In the genomic region with DNA sequence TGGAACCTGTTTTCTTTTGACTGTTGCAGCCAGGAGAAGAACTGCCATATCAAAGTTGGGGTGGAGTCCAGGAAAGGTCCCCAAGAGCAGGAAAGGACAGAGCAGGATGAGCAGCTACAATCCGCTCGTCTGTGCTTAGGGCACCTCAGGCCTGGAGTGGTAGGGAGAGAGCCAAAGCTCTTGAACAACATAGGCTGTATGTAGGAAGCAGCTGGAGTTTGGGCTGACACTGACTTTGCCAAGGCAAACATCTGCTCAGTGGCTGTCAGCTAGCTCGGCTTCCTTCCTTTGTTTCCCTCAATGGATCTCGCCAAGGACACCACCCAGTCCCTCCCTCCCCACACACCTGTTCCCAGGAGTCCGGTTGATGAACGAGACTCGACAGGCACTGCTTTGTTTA, we compare ENCODE assay signal across 32 mouse cellular contexts. TPM values are rescaled to one million over a fixed set of nuclear protein-coding genes. Genes with fewer than 3 reads are reported as not detected.
DNase-seq lines count a peak whose midpoint lies in the region; ATAC-seq and TF ChIP-seq lines count a peak whose summit lies in the region.
"Had no signal": no experiment of that assay in that cellular context is flagged by ENCODE, and none has a peak within 500 bp of the region (broad histone marks: within the 10 kb centered on the region; RNA-seq: fewer than 3 reads in every experiment).

No protein-coding gene starts in this region.

- no peak overlapping the region for H3K4me3 ChIP-seq in embryonic facial prominence, embryonic 14.5 days (ENCODE audit: low read depth, low read length)
- no peak overlapping the region for H3K4me3 ChIP-seq in embryonic facial prominence, embryonic 10.5 days
- no peak overlapping the region for H3K4me3 ChIP-seq in lung, embryonic 14.5 days (ENCODE audit: low read depth, low read length)
- H3K4me3 ChIP-seq: forebrain, embryonic 10.5 days; hindbrain, embryonic 15.5 days; layer of hippocampus, adult 2 months; limb, embryonic 12.5 days; megakaryocyte, embryonic 14.5 days; neural tube, embryonic 12.5 days had no signal

- TF ChIP-seq CTCF in lung, embryonic 14.5 days (IDR thresholded peaks at IDR 0.05; ENCODE audit: low read depth) = no peak

- H3K27me3 ChIP-seq in embryonic facial prominence, embryonic 14.5 days (replicated peaks; ENCODE audit: control insufficient read depth, insufficient read depth, low read length) = no peaks in the 10 kb centered on the region
- peaks cover 11% of the 10 kb centered on the region; the same call in 1 of the 2 replicates for H3K27me3 ChIP-seq in embryonic facial prominence, embryonic 10.5 days (replicated peaks; ENCODE audit: low read depth, poor library complexity, severe bottlenecking)
- H3K27me3 ChIP-seq in lung, embryonic 14.5 days (ENCODE audit: insufficient read depth, low read length) = no peaks in the 10 kb centered on the region
- H3K27me3 ChIP-seq: hindbrain, embryonic 15.5 days; neural tube, embryonic 12.5 days had no signal

- H3K4me2 ChIP-seq in embryonic facial prominence, embryonic 14.5 days (ENCODE audit: low read depth, low read length) = no peak overlapping the region
- no peak overlapping the region for H3K4me2 ChIP-seq in lung, embryonic 14.5 days
- H3K4me2 ChIP-seq: hindbrain, embryonic 15.5 days; limb, embryonic 12.5 days; liver, embryonic 11.5 days; neural tube, embryonic 12.5 days had no signal

- ATAC-seq in embryonic facial prominence, embryonic 14.5 days (ENCODE audit: low read depth) = no peak
- ATAC-seq in lung, embryonic 14.5 days (ENCODE audit: insufficient read depth) = no peak
- ATAC-seq: forebrain, embryonic 16.5 days; liver, postnatal 0 days had no signal

- H3K27ac ChIP-seq in embryonic facial prominence, embryonic 14.5 days (replicated peaks; ENCODE audit: low read depth, low read length) = no peak overlapping the region
- no peak overlapping the region for H3K27ac ChIP-seq in embryonic facial prominence, embryonic 10.5 days (replicated peaks)
- no peak overlapping the region for H3K27ac ChIP-seq in lung, embryonic 14.5 days (ENCODE audit: low read depth)
- H3K27ac ChIP-seq: forebrain, embryonic 10.5 days; hindbrain, embryonic 15.5 days; layer of hippocampus, adult 2 months; limb, embryonic 12.5 days; neural tube, embryonic 12.5 days had no signal

- no peaks in the 10 kb centered on the region for H3K36me3 ChIP-seq in embryonic facial prominence, embryonic 14.5 days (ENCODE audit: control insufficient read depth, insufficient read depth, low read length)
- no peaks in the 10 kb centered on the region for H3K36me3 ChIP-seq in embryonic facial prominence, embryonic 10.5 days (replicated peaks)
- no peaks in the 10 kb centered on the region for H3K36me3 ChIP-seq in lung, embryonic 14.5 days (ENCODE audit: insufficient read depth)
- H3K36me3 ChIP-seq: forebrain, embryonic 10.5 days; hindbrain, embryonic 15.5 days; limb, embryonic 12.5 days; neural tube, embryonic 12.5 days had no signal

- WGBS in embryonic facial prominence, embryonic 14.5 days = 56% methylated on average over 7 of the region's 7 CpGs
- 77% methylated on average over 7 of the region's 7 CpGs for WGBS in embryonic facial prominence, embryonic 10.5 days
- WGBS in lung, embryonic 14.5 days = 46% methylated on average over 7 of the region's 7 CpGs

- H3K4me1 ChIP-seq in embryonic facial prominence, embryonic 14.5 days (ENCODE audit: control insufficient read depth, insufficient read depth, low read length) = no peaks in the 10 kb centered on the region
- H3K4me1 ChIP-seq in embryonic facial prominence, embryonic 10.5 days = no peaks in the 10 kb centered on the region
- H3K4me1 ChIP-seq in lung, embryonic 14.5 days (ENCODE audit: insufficient read depth) = no peaks in the 10 kb centered on the region
- H3K4me1 ChIP-seq: forebrain, embryonic 10.5 days; hindbrain, embryonic 15.5 days; limb, embryonic 12.5 days; neural tube, embryonic 12.5 days had no signal

- no peak overlapping the region for H3K9ac ChIP-seq in embryonic facial prominence, embryonic 14.5 days (ENCODE audit: low read depth, low read length)
- no peak overlapping the region for H3K9ac ChIP-seq in lung, embryonic 14.5 days
- H3K9ac ChIP-seq: hindbrain, embryonic 15.5 days; limb, embryonic 12.5 days; liver, postnatal 0 days; neural tube, embryonic 12.5 days had no signal

- no peaks in the 10 kb centered on the region for H3K9me3 ChIP-seq in embryonic facial prominence, embryonic 14.5 days (ENCODE audit: control insufficient read depth, low read length)
- H3K9me3 ChIP-seq in embryonic facial prominence, embryonic 10.5 days = no peaks in the 10 kb centered on the region
- H3K9me3 ChIP-seq in lung, embryonic 14.5 days (ENCODE audit: low read depth, low read length) = no peaks in the 10 kb centered on the region
- H3K9me3 ChIP-seq: forebrain, embryonic 10.5 days; hindbrain, embryonic 15.5 days; limb, embryonic 12.5 days; neural tube, embryonic 12.5 days had no signal

- intact Hi-C loops in heart, postnatal 10 days (cut with DNase I) = no loop called here

- DNase-seq in embryonic facial prominence, embryonic 14.5 days (ENCODE audit: low spot score) = peak; percentile 38
- no peak for DNase-seq in embryonic facial prominence, embryonic 10.5 days (ENCODE audit: low spot score)
- peak; percentile 14 for DNase-seq in lung, embryonic 14.5 days
- DNase-seq in lung, postnatal 14 days = no peak
- DNase-seq in heart, postnatal 10 days = peak; percentile 41 to 63
- no peak for DNase-seq in spleen, adult 18-20 months
- no peak for DNase-seq in cerebellum, adult 18-20 months
- DNase-seq: adrenal gland, postnatal 14 days; cerebellum, adult 9-11 months; gastrocnemius, postnatal 14 days; kidney, adult 8-10 months; kidney, postnatal 25 days; layer of hippocampus, postnatal 36 days; liver, postnatal 0 days; lung, postnatal 36 days; midbrain, embryonic 14.5 days; right cerebral cortex, postnatal 25 days; thymus, postnatal 25 days had no signal

RNA-seq across cellular contexts. Expression of gene Duox2, which starts 12.1 kb away (rescaled TPM):
- polyA plus RNA-seq in embryonic facial prominence, embryonic 14.5 days (2014; fragmentation: Nextera tagmentation; extraction: Ambion mirVana) = 0.04 and 0.14 TPM in 2 replicates
- polyA plus RNA-seq in embryonic facial prominence, embryonic 10.5 days (2016; fragmentation: Nextera tagmentation; extraction: Ambion mirVana) = not detected in 2 replicates
- 0.07 TPM in 1 of 2 replicates, not detected in the other for polyA plus RNA-seq in lung, embryonic 14.5 days (2014; fragmentation: Nextera tagmentation; extraction: Ambion mirVana)
- total RNA-seq in heart, postnatal 10 days (2021) = under 1 TPM; 0.34 to 0.45 TPM
- total RNA-seq: common myeloid progenitor, adult 5-6 weeks; hematopoietic stem cell, adult 5-6 weeks had no signal
- polyA plus RNA-seq: forebrain, embryonic 10.5 days; forebrain, embryonic 16.5 days; hindbrain, embryonic 15.5 days; limb, embryonic 12.5 days; liver, embryonic 11.5 days had no signal

RNA-seq across cellular contexts. Expression of gene Duoxa2, which starts 12.6 kb away (rescaled TPM):
- polyA plus RNA-seq in embryonic facial prominence, embryonic 14.5 days (2014; fragmentation: Nextera tagmentation; extraction: Ambion mirVana) = 0.71 TPM in 1 of 2 replicates, not detected in the other
- polyA plus RNA-seq in embryonic facial prominence, embryonic 10.5 days (2016; fragmentation: Nextera tagmentation; extraction: Ambion mirVana) = 0.09 TPM in 1 of 2 replicates, not detected in the other
- 0.11 TPM in 1 of 2 replicates, not detected in the other for polyA plus RNA-seq in lung, embryonic 14.5 days (2014; fragmentation: Nextera tagmentation; extraction: Ambion mirVana)
- not detected for total RNA-seq in heart, postnatal 10 days (2021)
- total RNA-seq: adrenal gland, postnatal 14 days; common myeloid progenitor, adult 5-6 weeks; gastrocnemius, postnatal 14 days; hematopoietic stem cell, adult 5-6 weeks; layer of hippocampus, adult 2 months; layer of hippocampus, postnatal 36 days; left cerebral cortex, postnatal 14 days had no signal
- polyA plus RNA-seq: forebrain, embryonic 10.5 days; forebrain, embryonic 16.5 days; limb, embryonic 12.5 days; liver, embryonic 11.5 days; liver, postnatal 0 days; midbrain, embryonic 14.5 days; neural tube, embryonic 12.5 days; spleen, adult 2 months; stomach, embryonic 14.5 days had no signal

RNA-seq across cellular contexts. Expression of gene Duoxa1, which starts 27.4 kb away (rescaled TPM):
- polyA plus RNA-seq in embryonic facial prominence, embryonic 14.5 days (2014; fragmentation: Nextera tagmentation; extraction: Ambion mirVana) = 3.6 and 4.2 TPM in 2 replicates
- polyA plus RNA-seq in embryonic facial prominence, embryonic 10.5 days (2016; fragmentation: Nextera tagmentation; extraction: Ambion mirVana) = 0.27 TPM in 1 of 2 replicates, not detected in the other
- not detected in 2 replicates for polyA plus RNA-seq in lung, embryonic 14.5 days (2014; fragmentation: Nextera tagmentation; extraction: Ambion mirVana)
- total RNA-seq in heart, postnatal 10 days (2021) = under 1 TPM; 0.27 to 0.45 TPM
- total RNA-seq: hematopoietic stem cell, adult 5-6 weeks; layer of hippocampus, adult 2 months; layer of hippocampus, postnatal 36 days; left cerebral cortex, postnatal 14 days had no signal
- polyA plus RNA-seq: forebrain, embryonic 10.5 days; forebrain, embryonic 16.5 days; intestine, embryonic 14.5 days; liver, embryonic 11.5 days; liver, postnatal 0 days; neural tube, embryonic 12.5 days; spleen, adult 2 months had no signal

RNA-seq across cellular contexts. Expression of gene Duox1, which starts 29.3 kb away (rescaled TPM):
- 0.34 and 0.67 TPM in 2 replicates for polyA plus RNA-seq in embryonic facial prominence, embryonic 14.5 days (2014; fragmentation: Nextera tagmentation; extraction: Ambion mirVana)
- polyA plus RNA-seq in embryonic facial prominence, embryonic 10.5 days (2016; fragmentation: Nextera tagmentation; extraction: Ambion mirVana) = 0.07 TPM in 1 of 2 replicates, not detected in the other
- not detected in 2 replicates for polyA plus RNA-seq in lung, embryonic 14.5 days (2014; fragmentation: Nextera tagmentation; extraction: Ambion mirVana)
- under 1 TPM; 0.22 to 0.26 TPM for total RNA-seq in heart, postnatal 10 days (2021)
- total RNA-seq: adrenal gland, postnatal 14 days; common myeloid progenitor, adult 5-6 weeks; hematopoietic stem cell, adult 5-6 weeks; layer of hippocampus, adult 2 months; layer of hippocampus, postnatal 36 days had no signal
- polyA plus RNA-seq: forebrain, embryonic 10.5 days; liver, postnatal 0 days; spleen, adult 2 months had no signal

RNA-seq across cellular contexts. Expression of gene Sord, which starts 51.6 kb away (rescaled TPM):
- 27.1 and 31.9 TPM in 2 replicates for polyA plus RNA-seq in embryonic facial prominence, embryonic 14.5 days (2014; fragmentation: Nextera tagmentation; extraction: Ambion mirVana)
- 23.5 and 23.8 TPM in 2 replicates for polyA plus RNA-seq in embryonic facial prominence, embryonic 10.5 days (2016; fragmentation: Nextera tagmentation; extraction: Ambion mirVana)
- polyA plus RNA-seq in lung, embryonic 14.5 days (2014; fragmentation: Nextera tagmentation; extraction: Ambion mirVana) = 16.0 and 16.2 TPM in 2 replicates
- total RNA-seq in heart, postnatal 10 days (2021) = 100 to 1,000 TPM in 1 of 2 experiments, 10 to 100 TPM in 1; 88.5 to 113 TPM

Comparison
In these comparisons a context has a peak if more than half of its experiments do, and no peak if none do; other contexts are left out.
1. DNase-seq: peak in embryonic facial prominence, embryonic 14.5 days (single experiment), lung, embryonic 14.5 days (single experiment) and heart, postnatal 10 days (2 of 2); none in embryonic facial prominence, embryonic 10.5 days (single experiment), lung, postnatal 14 days (single experiment), spleen, adult 18-20 months (0 of 2) and cerebellum, adult 18-20 months (0 of 2).